Mouse (Mus musculus): Measurements from ENCODE around the gene Psmb3. TPM values are rescaled to one million over a fixed set of nuclear protein-coding genes. Genes with fewer than 3 reads are reported as not detected.

The Psmb3 gene
- polyA plus RNA-seq, 1 experiment from 2014 or later = 438 TPM

DNA sequence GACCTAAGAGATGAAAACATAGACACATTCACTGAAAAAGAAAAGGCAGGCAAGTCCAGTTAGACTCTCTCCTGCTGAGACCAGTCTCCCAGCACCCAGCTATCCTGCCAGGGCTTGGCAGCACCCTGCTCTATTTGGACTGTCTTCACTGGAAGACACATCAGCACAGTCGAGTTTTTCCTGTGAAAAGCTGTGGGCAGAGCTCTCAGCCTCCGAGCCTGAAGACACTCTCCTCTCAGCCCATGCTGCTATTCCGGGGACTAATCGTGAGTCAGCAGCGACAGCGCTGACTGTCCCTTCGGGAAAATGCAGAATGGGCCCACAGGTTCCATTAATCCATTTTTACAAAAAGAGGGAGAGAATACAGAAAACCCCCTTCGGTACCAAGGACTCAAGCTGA, 50.1 kb downstream of the Psmb3 start:
- WGBS = 95% methylated on average over 8 of the region's 8 CpGs
- Histone ChIP-seq H3K27me3 (replicated peaks; ENCODE audit: control insufficient read depth, insufficient read depth, low read length) (no peaks in the 10 kb centered on the region), H3K36me3 (ENCODE audit: control insufficient read depth, insufficient read depth, low read length) (peaks cover 58% of the 10 kb centered on the region), H3K27ac (ENCODE audit: low read depth, low read length) (no peak overlapping the region), H3K4me2 (ENCODE audit: low read length) (no peak overlapping the region), H3K4me3 (ENCODE audit: low read length) (no peak overlapping the region), H3K9ac (ENCODE audit: low read depth, low read length) (no peak overlapping the region), H3K9me3 (ENCODE audit: control insufficient read depth, low read length) (no peaks in the 10 kb centered on the region), H3K4me1 (ENCODE audit: control insufficient read depth, insufficient read depth, low read depth, low read length) (no peaks in the 10 kb centered on the region)
- no peak for ATAC-seq

DNA sequence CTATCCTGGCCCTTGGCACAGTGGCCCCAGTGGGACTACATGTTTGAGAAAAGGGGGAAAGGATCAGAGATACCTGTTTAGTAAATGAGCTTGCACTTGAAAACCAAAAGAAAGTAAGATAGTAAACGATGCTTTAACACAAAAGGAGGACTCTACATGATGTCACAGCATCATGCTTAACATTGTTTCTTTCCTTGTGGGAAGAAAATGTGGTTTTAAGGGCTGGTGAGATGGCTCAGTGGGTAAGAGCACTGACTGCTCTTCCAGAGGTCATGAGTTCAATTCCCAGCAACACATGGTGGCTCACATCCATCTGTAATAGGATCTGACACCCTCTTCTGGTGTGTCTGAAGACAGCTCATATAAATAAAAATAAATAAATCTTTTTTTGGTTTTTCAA, 54.9 kb downstream of the Psmb3 start:
- WGBS = 95% methylated on average over 1 of the region's 1 CpGs

DNA sequence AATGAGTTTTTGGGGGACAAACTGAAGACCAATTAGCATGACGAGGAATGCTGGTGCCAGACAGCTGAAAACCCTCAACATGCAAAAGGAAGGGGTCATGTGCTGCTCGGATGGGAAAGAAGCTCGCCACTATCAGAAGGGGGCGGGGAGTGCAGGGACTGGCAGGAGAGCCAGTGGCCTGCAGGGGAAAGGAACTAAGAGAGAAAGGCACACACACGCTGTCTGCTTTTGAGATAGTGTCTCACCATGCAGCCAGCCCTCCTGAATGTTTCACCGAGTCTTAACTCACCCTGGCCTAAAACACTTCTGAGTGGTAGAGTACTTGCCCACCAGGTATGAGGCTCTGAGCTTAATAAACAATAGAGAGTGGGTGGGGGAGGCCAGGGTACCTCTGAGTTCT, 55.7 kb downstream of the Psmb3 start:
- H3K27me3 ChIP-seq (replicated peaks; ENCODE audit: control insufficient read depth, insufficient read depth, low read length) = no peaks in the 10 kb centered on the region
- WGBS = 85% methylated on average over 6 of the region's 6 CpGs
- no peak overlapping the region for H3K9ac ChIP-seq (ENCODE audit: low read depth, low read length)
- H3K9me3 ChIP-seq (ENCODE audit: control insufficient read depth, low read length) = no peaks in the 10 kb centered on the region
- no peak overlapping the region for H3K27ac ChIP-seq (ENCODE audit: low read depth, low read length)
- H3K4me3 ChIP-seq (ENCODE audit: low read length) = no peak overlapping the region
- H3K36me3 ChIP-seq (ENCODE audit: control insufficient read depth, insufficient read depth, low read length) = peaks cover 30% of the 10 kb centered on the region
- no peak for ATAC-seq
- H3K4me1 ChIP-seq (ENCODE audit: control insufficient read depth, insufficient read depth, low read depth, low read length) = no peaks in the 10 kb centered on the region
- no peak overlapping the region for H3K4me2 ChIP-seq (ENCODE audit: low read length)

More for the DNA sequence above, 54.9 kb downstream of the Psmb3 start:
- H3K36me3 ChIP-seq (ENCODE audit: control insufficient read depth, insufficient read depth, low read length) = peaks cover 35% of the 10 kb centered on the region
- H3K4me2 ChIP-seq (ENCODE audit: low read length) = no peak overlapping the region
- no peak overlapping the region for H3K27ac ChIP-seq (ENCODE audit: low read depth, low read length)
- no peaks in the 10 kb centered on the region for H3K27me3 ChIP-seq (replicated peaks; ENCODE audit: control insufficient read depth, insufficient read depth, low read length)
- no peaks in the 10 kb centered on the region for H3K9me3 ChIP-seq (ENCODE audit: control insufficient read depth, low read length)
- no peaks in the 10 kb centered on the region for H3K4me1 ChIP-seq (ENCODE audit: control insufficient read depth, insufficient read depth, low read depth, low read length)
- H3K9ac ChIP-seq (ENCODE audit: low read depth, low read length) = no peak overlapping the region
- H3K4me3 ChIP-seq (ENCODE audit: low read length) = no peak overlapping the region
- ATAC-seq = no peak

DNA sequence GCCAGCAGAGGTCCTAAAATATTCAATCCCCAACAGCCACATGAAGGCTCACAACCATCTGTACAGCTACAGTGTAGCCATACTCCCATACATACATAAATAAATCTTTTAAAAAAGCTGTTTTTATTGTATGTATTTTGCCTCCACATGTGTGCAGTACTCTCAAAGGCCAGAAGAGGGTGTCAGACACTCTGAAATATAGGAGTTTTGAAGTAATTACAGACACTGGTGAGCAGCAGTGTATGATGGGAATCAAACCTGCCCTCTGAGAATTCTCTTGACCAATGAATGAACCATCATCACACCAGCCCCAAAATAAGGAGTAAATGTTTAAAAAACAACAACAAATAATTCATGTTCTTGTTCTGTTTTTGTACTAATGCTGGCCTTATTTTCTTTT, 58.4 kb downstream of the Psmb3 start:
- no peak for ATAC-seq
- Histone ChIP-seq H3K4me1 (ENCODE audit: control insufficient read depth, insufficient read depth, low read depth, low read length) (peaks cover 13% of the 10 kb centered on the region), H3K27ac (ENCODE audit: low read depth, low read length) (no peak overlapping the region), H3K36me3 (ENCODE audit: control insufficient read depth, insufficient read depth, low read length) (peaks cover 26% of the 10 kb centered on the region), H3K9ac (ENCODE audit: low read depth, low read length) (no peak overlapping the region), H3K27me3 (replicated peaks; ENCODE audit: control insufficient read depth, insufficient read depth, low read length) (no peaks in the 10 kb centered on the region), H3K4me3 (ENCODE audit: low read length) (no peak overlapping the region), H3K9me3 (ENCODE audit: control insufficient read depth, low read length) (no peaks in the 10 kb centered on the region), H3K4me2 (ENCODE audit: low read length) (no peak overlapping the region)

Small RNA genes within 50 kb of the gene (microRNA-seq; reads per million reads assigned to microRNA genes)
- gene Gm24158 = not detected
- not detected for gene Mir6927
- gene Mir8102 = not detected

Other genes starting within 250 kb of the Psmb3 start
- 0.85 and 0.87 TPM in 2 replicates for gene 4933428G20Rik, start 203.1 kb upstream of the Psmb3 start, polyA plus RNA-seq (2015; fragmentation: Nextera tagmentation; extraction: Ambion mirVana)
- 8.0 and 8.9 TPM in 2 replicates for gene Srcin1, start 127.2 kb upstream of the Psmb3 start, polyA plus RNA-seq (2015; fragmentation: Nextera tagmentation; extraction: Ambion mirVana)
- 1.2 and 1.4 TPM in 2 replicates for gene Epop, start 73.7 kb upstream of the Psmb3 start, polyA plus RNA-seq (2015; fragmentation: Nextera tagmentation; extraction: Ambion mirVana)
- gene Mllt6, start 40.0 kb upstream of the Psmb3 start, polyA plus RNA-seq (2015; fragmentation: Nextera tagmentation; extraction: Ambion mirVana) = 3.1 and 3.3 TPM in 2 replicates
- gene Cisd3, start 17.6 kb upstream of the Psmb3 start, polyA plus RNA-seq (2015; fragmentation: Nextera tagmentation; extraction: Ambion mirVana) = 37.2 and 42.4 TPM in 2 replicates
- 15.4 and 19.2 TPM in 2 replicates for gene Pcgf2, start 2.9 kb upstream of the Psmb3 start, polyA plus RNA-seq (2015; fragmentation: Nextera tagmentation; extraction: Ambion mirVana)
- gene Pip4k2b, start 41.3 kb downstream of the Psmb3 start, polyA plus RNA-seq (2015; fragmentation: Nextera tagmentation; extraction: Ambion mirVana) = 3.6 and 4.4 TPM in 2 replicates
- gene Cwc25, start 63.2 kb downstream of the Psmb3 start, polyA plus RNA-seq (2015; fragmentation: Nextera tagmentation; extraction: Ambion mirVana) = 14.1 and 16.2 TPM in 2 replicates
- 0.44 and 0.91 TPM in 2 replicates for gene 1700001P01Rik, start 72.5 kb downstream of the Psmb3 start, polyA plus RNA-seq (2015; fragmentation: Nextera tagmentation; extraction: Ambion mirVana)
- gene Rpl23, start 79.0 kb downstream of the Psmb3 start, polyA plus RNA-seq (2015; fragmentation: Nextera tagmentation; extraction: Ambion mirVana) = 252 and 268 TPM in 2 replicates
- 176 and 191 TPM in 2 replicates for gene Lasp1, start 95.6 kb downstream of the Psmb3 start, polyA plus RNA-seq (2015; fragmentation: Nextera tagmentation; extraction: Ambion mirVana)
- 38.2 and 40.7 TPM in 2 replicates for gene B230217C12Rik, start 137.4 kb downstream of the Psmb3 start, polyA plus RNA-seq (2015; fragmentation: Nextera tagmentation; extraction: Ambion mirVana)
- 0.34 and 0.43 TPM in 2 replicates for gene Fbxo47, start 180.8 kb downstream of the Psmb3 start, polyA plus RNA-seq (2015; fragmentation: Nextera tagmentation; extraction: Ambion mirVana)